Mouse (Mus musculus) neural tube, embryonic 12.5 days (tissue): ENCODE measurements around the gene Cstf3. TPM values are rescaled to one million over a fixed set of nuclear protein-coding genes. Genes with fewer than 3 reads are reported as not detected.

Source experiments
- ATAC-seq: fragments of 200-750 bp; cut with Nextera tagmentation; 2 replicates; pipeline ENCODE4 v1.8.0; 2017; ENCODE audit warnings: low read depth, mild to moderate bottlenecking, moderate TSS enrichment, moderate library complexity; ENCODE audit not compliant: low FRiP score
- H3K27ac ChIP-seq: fragments of 300-500 bp; sonication (generic); 2 replicates; pipeline ENCODE4 v1.5.1; 2016
- H3K27me3 ChIP-seq: fragments of 300-500 bp; sonication (generic); replicated peaks from 2 replicates; pipeline ENCODE4 v1.6.1; 2016; ENCODE audit warnings: mild to moderate bottlenecking
- H3K36me3 ChIP-seq: fragments of 300-500 bp; sonication (generic); 2 replicates; pipeline ENCODE4 v1.6.1; 2016; ENCODE audit warnings: mild to moderate bottlenecking
- H3K4me1 ChIP-seq: fragments of 300-500 bp; sonication (generic); 2 replicates; pipeline ENCODE4 v1.6.1; 2016
- H3K4me2 ChIP-seq: fragments of 300-500 bp; sonication (generic); replicated peaks from 2 replicates; pipeline ENCODE4 v1.6.1; 2016; ENCODE audit warnings: mild to moderate bottlenecking
- H3K4me3 ChIP-seq: fragments of 300-500 bp; sonication (generic); 2 replicates; pipeline ENCODE4 v1.5.1; 2016
- H3K9ac ChIP-seq: fragments of 300-500 bp; sonication (generic); 2 replicates; pipeline ENCODE4 v1.6.1; 2016; ENCODE audit warnings: mild to moderate bottlenecking
- H3K9me3 ChIP-seq: fragments of 300-500 bp; sonication (generic); 2 replicates; pipeline ENCODE4 v1.6.1; 2016; ENCODE audit warnings: mild to moderate bottlenecking
- WGBS: fragments of 180-500 bp; shearing (Covaris S2); methylation state at CpG from one replicate; pipeline ENCODE4 v1.1.7; 2016; 5-methylcytosine and 5-hydroxymethylcytosine counted together
- polyA plus RNA-seq: library from polyadenylated mRNA; unstranded; fragments of >200 nt; fragmentation: Nextera tagmentation; extraction: Ambion mirVana; gene quantifications from 2 replicates; pipeline ENCODE4 v1.2.1, GENCODE M21; 2016

The Cstf3 gene
- polyA plus RNA-seq, 1 experiment from 2014 or later, result 113 TPM

GRCm38 (mm10) chr2:104579784-104580446, 10.4 kb upstream of the Cstf3 start:
- no peak overlapping the region for H3K9ac ChIP-seq
- ATAC-seq, result no peak
- no peaks in the 10 kb centered on the region for H3K4me1 ChIP-seq
- H3K4me2 ChIP-seq, result no peak overlapping the region
- WGBS, result 85% methylated on average over 7 of the region's 7 CpGs
- no peaks in the 10 kb centered on the region for H3K27me3 ChIP-seq
- no peaks in the 10 kb centered on the region for H3K9me3 ChIP-seq
- no peak overlapping the region for H3K4me3 ChIP-seq
- no peak overlapping the region for H3K27ac ChIP-seq
- H3K36me3 ChIP-seq, result no peaks in the 10 kb centered on the region

DNA sequence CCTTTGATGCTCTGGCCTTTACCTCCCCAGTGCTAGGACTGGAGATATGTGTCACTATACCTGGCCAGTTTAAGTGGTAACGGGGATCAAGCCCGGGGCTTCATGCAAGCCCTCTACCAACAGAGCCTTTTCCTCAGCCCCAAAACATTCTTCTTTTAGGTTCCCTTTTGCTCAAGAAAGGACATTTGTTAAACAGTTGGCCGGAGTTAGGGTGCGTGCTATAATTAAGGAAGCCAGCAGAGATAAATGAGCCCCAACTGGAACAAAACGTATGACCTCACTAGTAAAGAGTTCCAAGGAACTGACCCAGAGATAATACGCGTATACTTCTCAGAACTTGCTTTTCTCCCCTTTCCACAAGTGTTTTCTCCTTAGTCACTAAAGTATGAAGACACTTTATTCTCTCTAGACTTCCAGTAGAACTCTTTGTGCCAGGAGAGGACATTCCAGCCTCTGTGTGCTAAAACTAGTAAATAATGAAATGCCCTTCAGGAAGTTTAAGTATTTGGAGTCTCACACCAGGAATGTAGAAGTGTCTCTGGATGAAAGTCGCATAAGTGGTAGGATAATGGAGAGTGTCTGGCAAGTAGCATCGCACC, 8.9 kb upstream of the Cstf3 start:
- no peaks in the 10 kb centered on the region for H3K4me1 ChIP-seq
- H3K4me3 ChIP-seq, result no peak overlapping the region
- H3K27me3 ChIP-seq, result no peaks in the 10 kb centered on the region
- no peak for ATAC-seq
- H3K27ac ChIP-seq, result no peak overlapping the region
- 70% methylated on average over 9 of the region's 9 CpGs for WGBS
- no peaks in the 10 kb centered on the region for H3K36me3 ChIP-seq
- H3K9ac ChIP-seq, result no peak overlapping the region
- H3K4me2 ChIP-seq, result no peak overlapping the region
- no peaks in the 10 kb centered on the region for H3K9me3 ChIP-seq

DNA sequence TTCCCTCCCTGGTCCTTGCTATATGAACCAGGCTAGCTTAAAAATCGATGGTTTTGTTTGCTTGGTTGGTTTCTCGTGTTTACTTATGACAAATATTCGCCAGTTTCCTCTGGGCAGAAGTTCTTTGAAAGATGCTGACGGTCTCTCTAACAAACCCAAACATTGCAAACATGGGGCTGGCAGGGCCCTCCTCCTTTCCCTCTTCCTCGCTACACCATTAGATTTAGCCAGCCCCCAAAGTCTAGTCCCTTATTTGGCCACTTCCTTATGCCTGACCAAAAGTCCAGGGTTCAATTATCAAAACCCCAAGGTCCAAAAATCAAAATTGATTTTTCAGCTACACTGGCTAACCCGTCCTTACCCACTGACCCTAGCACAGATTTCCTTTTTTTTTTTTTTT, 7.3 kb upstream of the Cstf3 start:
- no peak overlapping the region for H3K27ac ChIP-seq
- no peaks in the 10 kb centered on the region for H3K36me3 ChIP-seq
- H3K4me1 ChIP-seq, result no peaks in the 10 kb centered on the region
- H3K27me3 ChIP-seq, result no peaks in the 10 kb centered on the region
- 73% methylated on average over 6 of the region's 6 CpGs for WGBS
- H3K9ac ChIP-seq, result no peak overlapping the region
- H3K9me3 ChIP-seq, result no peaks in the 10 kb centered on the region
- H3K4me3 ChIP-seq, result no peak overlapping the region
- ATAC-seq, result no peak
- no peak overlapping the region for H3K4me2 ChIP-seq

GRCm38 (mm10) chr2:104584226-104584625, 6.1 kb upstream of the Cstf3 start:
- Histone ChIP-seq H3K36me3 (no peaks in the 10 kb centered on the region), H3K27ac (no peak overlapping the region), H3K27me3 (no peaks in the 10 kb centered on the region), H3K4me3 (no peak overlapping the region), H3K4me2 (no peak overlapping the region), H3K9ac (no peak overlapping the region), H3K9me3 (no peaks in the 10 kb centered on the region), H3K4me1 (peaks cover 2% of the 10 kb centered on the region; the same call in 1 of the 2 replicates)
- WGBS, result 86% methylated on average over 7 of the region's 7 CpGs
- no peak for ATAC-seq

DNA sequence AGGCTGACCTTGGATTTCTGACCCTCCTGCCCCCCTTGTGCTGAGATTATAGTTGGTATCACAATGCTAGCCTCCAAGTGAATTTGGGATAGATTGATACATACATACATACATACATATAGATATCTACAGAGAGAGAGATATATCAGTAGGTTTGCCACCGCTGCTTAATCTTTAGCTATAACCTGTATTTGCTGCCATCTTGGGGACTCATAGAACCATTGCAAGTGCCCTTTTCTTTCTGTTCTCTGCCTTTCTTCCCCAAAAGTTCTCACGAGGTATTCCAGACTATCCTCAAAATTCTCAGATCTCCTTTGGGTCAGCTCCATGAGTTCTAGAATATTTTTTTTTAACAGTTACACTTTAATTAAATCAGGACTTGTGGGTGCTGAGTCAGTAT, 4.7 kb upstream of the Cstf3 start:
- Histone ChIP-seq H3K4me1 (peaks cover 6% of the 10 kb centered on the region), H3K4me3 (no peak overlapping the region), H3K27me3 (no peaks in the 10 kb centered on the region), H3K9me3 (no peaks in the 10 kb centered on the region), H3K27ac (no peak overlapping the region), H3K36me3 (no peaks in the 10 kb centered on the region), H3K9ac (no peak overlapping the region), H3K4me2 (no peak overlapping the region)
- no peak for ATAC-seq
- 69% methylated on average over 2 of the region's 2 CpGs for WGBS

DNA sequence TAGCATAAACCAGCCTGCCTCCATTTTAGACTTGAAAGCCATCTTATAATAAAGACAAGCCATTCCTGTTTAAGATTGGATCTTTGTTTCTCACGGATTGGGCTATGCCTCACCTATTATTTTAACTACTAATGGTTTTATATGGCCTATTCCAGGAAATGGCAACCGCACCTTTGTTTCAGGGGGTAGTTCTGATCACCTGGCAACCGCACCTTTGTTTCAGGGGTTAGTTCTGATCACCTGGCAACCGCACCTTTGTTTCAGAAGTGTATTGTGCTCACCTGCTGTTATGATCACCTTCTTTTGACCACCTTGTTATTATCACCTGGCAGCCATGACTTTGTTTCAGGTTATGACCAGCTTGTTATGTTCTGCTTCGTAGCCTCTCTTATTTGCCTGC, 1.8 kb upstream of the Cstf3 start:
- H3K27ac ChIP-seq, result no peak overlapping the region
- H3K4me1 ChIP-seq, result peaks cover 21% of the 10 kb centered on the region
- no peaks in the 10 kb centered on the region for H3K36me3 ChIP-seq
- H3K27me3 ChIP-seq, result no peaks in the 10 kb centered on the region
- 95% methylated on average over 5 of the region's 5 CpGs for WGBS
- no peak overlapping the region for H3K4me3 ChIP-seq
- H3K4me2 ChIP-seq, result no peak overlapping the region
- no peaks in the 10 kb centered on the region for H3K9me3 ChIP-seq
- no peak overlapping the region for H3K9ac ChIP-seq
- no peak for ATAC-seq

- H3K36me3 ChIP-seq, result no peaks in the 10 kb centered on the region
- peak overlapping the region; percentile 84 for H3K4me3 ChIP-seq
- H3K27me3 ChIP-seq, result no peaks in the 10 kb centered on the region
- peak overlapping the region; percentile 80 for H3K27ac ChIP-seq
- H3K9ac ChIP-seq, result peak overlapping the region; percentile 87
- ATAC-seq, result no peak
- peaks cover 21% of the 10 kb centered on the region for H3K4me1 ChIP-seq
- H3K9me3 ChIP-seq, result no peaks in the 10 kb centered on the region
- H3K4me2 ChIP-seq, result peak overlapping the region; percentile 78
- whole genome bisulfite sequencing, result under 1% methylated on average over 19 of the region's 19 CpGs
These were observed 450 bp downstream of the Cstf3 start for GRCm38 (mm10) chr2:104590829-104591117.

DNA sequence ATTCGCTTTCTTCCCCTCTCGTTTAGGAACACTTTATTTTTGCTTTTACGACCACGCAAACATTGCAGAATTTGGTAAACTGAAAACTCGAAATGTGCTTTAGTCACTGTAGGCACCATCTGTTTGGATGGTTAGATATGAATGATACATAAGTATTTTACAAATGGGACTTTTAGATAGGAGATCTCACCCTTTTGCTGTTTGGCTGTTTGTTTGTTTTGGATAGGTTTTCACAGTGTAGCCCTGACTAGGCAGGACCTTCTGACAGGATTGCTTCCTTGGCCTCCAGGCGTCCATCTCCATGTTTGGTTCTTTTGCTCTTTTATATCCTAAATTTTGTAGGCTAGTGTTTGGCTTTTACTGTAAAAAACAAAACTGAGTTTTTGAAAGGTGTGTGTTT, 818 bp downstream of the Cstf3 start:
- WGBS, result 0% methylated on average over 6 of the region's 6 CpGs
- no peak for ATAC-seq
- H3K27ac ChIP-seq, result 0 out of 2 replicates have a peak overlapping the region, but pooled peaks have one; percentile 80

GRCm38 (mm10) chr2:104595063-104595462, 4.7 kb downstream of the Cstf3 start:
- Histone ChIP-seq H3K9me3 (no peaks in the 10 kb centered on the region), H3K9ac (no peak overlapping the region), H3K4me2 (no peak overlapping the region), H3K4me1 (peaks cover 15% of the 10 kb centered on the region), H3K27me3 (no peaks in the 10 kb centered on the region), H3K4me3 (no peak overlapping the region), H3K36me3 (0 out of 2 replicates have a peak, but pooled peaks cover under 1% of the 10 kb centered on the region), H3K27ac (no peak overlapping the region)
- no peak for ATAC-seq
- WGBS, result 61% methylated on average over 1 of the region's 1 CpGs

More for the DNA sequence above, 818 bp downstream of the Cstf3 start:
- Histone ChIP-seq H3K9ac (peak overlapping the region; percentile 87), H3K4me1 (peaks cover 21% of the 10 kb centered on the region), H3K4me3 (peak overlapping the region; percentile 84), H3K27me3 (no peaks in the 10 kb centered on the region), H3K4me2 (peak overlapping the region; percentile 78), H3K36me3 (no peaks in the 10 kb centered on the region), H3K9me3 (no peaks in the 10 kb centered on the region)

- no peaks in the 10 kb centered on the region for H3K27me3 ChIP-seq
- 66% methylated on average over 1 of the region's 1 CpGs for WGBS
- H3K9me3 ChIP-seq, result no peaks in the 10 kb centered on the region
- no peak overlapping the region for H3K4me3 ChIP-seq
- H3K4me1 ChIP-seq, result no peaks in the 10 kb centered on the region
- ATAC-seq, result no peak
- no peak overlapping the region for H3K27ac ChIP-seq
- no peak overlapping the region for H3K9ac ChIP-seq
- H3K4me2 ChIP-seq, result no peak overlapping the region
- 0 out of 2 replicates have a peak, but pooled peaks cover 3% of the 10 kb centered on the region for H3K36me3 ChIP-seq
These were observed 13.1 kb downstream of the Cstf3 start for GRCm38 (mm10) chr2:104603431-104603830.

- Histone ChIP-seq H3K4me1 (no peaks in the 10 kb centered on the region), H3K36me3 (0 out of 2 replicates have a peak, but pooled peaks cover 3% of the 10 kb centered on the region), H3K9me3 (no peaks in the 10 kb centered on the region), H3K27me3 (no peaks in the 10 kb centered on the region), H3K4me2 (no peak overlapping the region), H3K9ac (no peak overlapping the region), H3K27ac (no peak overlapping the region), H3K4me3 (no peak overlapping the region)
- 82% methylated on average over 5 of the region's 5 CpGs for WGBS
- ATAC-seq, result no peak
These were observed 14.4 kb downstream of the Cstf3 start for GRCm38 (mm10) chr2:104604718-104605117.

GRCm38 (mm10) chr2:104605560-104605959, 15.2 kb downstream of the Cstf3 start:
- Histone ChIP-seq H3K4me1 (no peaks in the 10 kb centered on the region), H3K27me3 (no peaks in the 10 kb centered on the region), H3K4me3 (no peak overlapping the region), H3K9ac (no peak overlapping the region), H3K27ac (no peak overlapping the region), H3K4me2 (no peak overlapping the region), H3K9me3 (no peaks in the 10 kb centered on the region), H3K36me3 (peaks cover 5% of the 10 kb centered on the region; the same call in 1 of the 2 replicates)
- ATAC-seq, result no peak
- WGBS, result 93% methylated on average over 1 of the region's 1 CpGs

DNA sequence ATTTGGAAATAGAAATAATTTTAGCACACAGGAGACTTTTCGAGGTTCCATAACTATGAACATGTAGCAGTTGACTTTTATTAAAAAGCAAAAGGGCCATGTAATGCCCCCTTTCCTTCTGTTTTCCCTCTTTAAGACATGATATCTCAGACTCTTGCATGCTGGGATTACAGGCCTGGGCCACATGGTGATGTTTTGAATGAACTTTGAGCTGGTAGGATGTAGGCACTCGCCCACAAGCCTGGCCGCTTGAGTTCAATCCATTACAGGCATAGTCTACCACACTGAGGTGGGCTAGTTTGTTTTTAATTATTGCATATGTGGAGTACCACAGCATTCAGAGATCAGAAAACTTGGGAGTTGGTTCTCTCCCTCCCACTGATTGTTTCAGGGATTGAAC, 24.5 kb downstream of the Cstf3 start:
- no peaks in the 10 kb centered on the region for H3K4me1 ChIP-seq
- H3K36me3 ChIP-seq, result peaks cover 14% of the 10 kb centered on the region
- no peak overlapping the region for H3K4me3 ChIP-seq
- WGBS, result 95% methylated on average over 3 of the region's 3 CpGs
- H3K4me2 ChIP-seq, result no peak overlapping the region
- no peaks in the 10 kb centered on the region for H3K9me3 ChIP-seq
- no peak overlapping the region for H3K9ac ChIP-seq
- H3K27ac ChIP-seq, result no peak overlapping the region
- ATAC-seq, result no peak
- no peaks in the 10 kb centered on the region for H3K27me3 ChIP-seq
